Mouse (Mus musculus) right cerebral cortex, adult 2 months (tissue): Measurements from ENCODE around the gene Evl.
"Not testable (repeated sequence)": the region's sequence is repeated elsewhere in the genome, so short reads cannot be mapped to it uniquely, and the experiment has no call there.

Experiments
- DNase-seq, 2 experiments: peaks; one replicate each; pipeline ENCODE4 v3.0.0; 2021 to 2022; ENCODE audit warnings: low spot score in 2 of 2

Gene Evl

GRCm38 (mm10) chr12:108694223-108694622 is 139.7 kb downstream of the Evl start:
- no peak for DNase-seq

GRCm38 (mm10) chr12:108698697-108699471 is 144.4 kb downstream of the Evl start:
- DNase-seq, result no peak

- DNase-seq, result no peak
These were observed 145.1 kb downstream of the Evl start for GRCm38 (mm10) chr12:108699576-108699975.

- no peak for DNase-seq
These were observed 145.5 kb downstream of the Evl start for GRCm38 (mm10) chr12:108700037-108700436.

- no peak for DNase-seq
These were observed 146.7 kb downstream of the Evl start for GRCm38 (mm10) chr12:108701221-108701620.

- DNase-seq, result no peak
These were observed 147.7 kb downstream of the Evl start, which contains the start of gene Degs2 for GRCm38 (mm10) chr12:108702185-108702584. Gene Degs2 (minus strand): TSS chr12:108702315.

GRCm38 (mm10) chr12:108705486-108705885 is 151.0 kb downstream of the Evl start:
- no peak for DNase-seq

GRCm38 (mm10) chr12:108706129-108706528 is 151.6 kb downstream of the Evl start:
- DNase-seq, result no peak

GRCm38 (mm10) chr12:108709386-108709785 is 154.9 kb downstream of the Evl start:
- DNase-seq, result no peak

GRCm38 (mm10) chr12:108709964-108710765 is 155.6 kb downstream of the Evl start:
- DNase-seq, result no peak

- DNase-seq, result no peak
These were observed 156.5 kb downstream of the Evl start for GRCm38 (mm10) chr12:108710861-108711615.

GRCm38 (mm10) chr12:108712481-108712880 is 158.0 kb downstream of the Evl start:
- DNase-seq, result no peak

- not testable (repeated sequence) for DNase-seq
These were observed 159.5 kb downstream of the Evl start for GRCm38 (mm10) chr12:108713972-108714371.

GRCm38 (mm10) chr12:108715854-108716253 is 161.3 kb downstream of the Evl start:
- DNase-seq, result no peak

GRCm38 (mm10) chr12:108718485-108718884 is 164.0 kb downstream of the Evl start:
- DNase-seq, result no peak

GRCm38 (mm10) chr12:108722464-108722863 is 167.9 kb downstream of the Evl start:
- no peak for DNase-seq

GRCm38 (mm10) chr12:108723841-108724240 is 169.3 kb downstream of the Evl start:
- no peak for DNase-seq

GRCm38 (mm10) chr12:108734386-108734785 is 179.9 kb downstream of the Evl start:
- no peak for DNase-seq

- DNase-seq, result no peak
These were observed 183.3 kb downstream of the Evl start for GRCm38 (mm10) chr12:108737838-108738237.
